Mouse (Mus musculus) natural killer cell, adult 2 months (primary cell): ENCODE measurements around the gene Pbrm1.
A peak's percentile ranks its signal among the peaks of the same experiment; 100 is the strongest.

Experiments
- DNase-seq, 2 experiments: peaks; one replicate each; pipeline ENCODE4 v3.0.0; 2022; ENCODE audit warnings: low spot score in 2 of 2

Pbrm1 gene

DNA sequence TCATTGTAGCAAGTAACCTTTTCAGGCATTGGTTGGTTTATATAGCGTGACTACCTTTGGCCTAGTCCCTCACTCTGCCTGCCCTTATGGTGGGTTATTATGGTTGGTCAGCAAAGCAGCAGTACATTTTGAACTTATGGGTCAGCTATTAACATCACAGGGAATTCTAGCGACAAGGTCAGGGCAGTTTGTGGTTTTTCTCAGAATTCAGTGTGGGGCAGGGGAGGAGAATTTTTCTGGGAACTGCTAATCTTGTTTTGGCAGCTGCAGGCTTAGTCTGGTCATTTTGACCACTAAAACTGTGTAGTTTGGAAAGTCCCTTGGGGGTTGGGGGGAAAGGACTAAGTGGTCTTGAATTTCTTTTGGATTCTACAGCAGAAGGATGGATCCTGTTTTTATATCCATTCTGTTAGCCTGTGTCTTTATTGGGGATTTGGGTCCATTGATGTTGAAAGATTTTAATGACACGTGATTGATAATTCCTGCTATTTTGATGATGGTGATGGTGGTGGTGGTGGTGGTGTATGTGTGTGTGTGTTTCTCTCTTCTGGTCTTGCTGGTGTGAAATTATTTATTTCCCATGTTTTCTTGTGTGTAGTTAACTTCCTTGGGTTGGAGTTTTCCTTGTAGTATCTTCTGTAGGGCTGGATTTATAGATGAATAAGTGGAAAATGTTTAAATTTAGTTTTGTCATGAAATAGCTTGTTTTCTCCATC, 60.5 kb downstream of the Pbrm1 start:
- no peak for DNase-seq

DNA sequence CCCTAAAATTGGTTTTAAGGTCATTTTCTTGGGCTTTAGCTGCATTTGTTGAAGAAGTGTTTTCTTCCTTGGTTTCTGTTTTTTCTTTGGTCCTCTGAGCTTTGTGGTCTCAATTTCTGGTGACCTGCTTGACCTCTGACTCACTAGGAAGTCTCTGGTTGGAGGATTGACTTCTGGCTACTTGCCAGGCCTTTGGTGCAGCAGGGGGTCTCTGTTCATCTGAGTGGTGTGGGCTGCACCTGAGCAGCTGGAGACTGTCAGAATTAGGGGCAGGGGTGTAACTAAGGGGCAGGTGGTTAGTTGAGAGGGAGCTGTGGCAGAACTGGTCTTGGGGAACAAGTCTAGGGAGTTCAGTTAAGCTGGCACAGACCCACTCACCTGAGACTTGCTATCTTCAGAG, 62.2 kb downstream of the Pbrm1 start:
- no peak for DNase-seq

DNA sequence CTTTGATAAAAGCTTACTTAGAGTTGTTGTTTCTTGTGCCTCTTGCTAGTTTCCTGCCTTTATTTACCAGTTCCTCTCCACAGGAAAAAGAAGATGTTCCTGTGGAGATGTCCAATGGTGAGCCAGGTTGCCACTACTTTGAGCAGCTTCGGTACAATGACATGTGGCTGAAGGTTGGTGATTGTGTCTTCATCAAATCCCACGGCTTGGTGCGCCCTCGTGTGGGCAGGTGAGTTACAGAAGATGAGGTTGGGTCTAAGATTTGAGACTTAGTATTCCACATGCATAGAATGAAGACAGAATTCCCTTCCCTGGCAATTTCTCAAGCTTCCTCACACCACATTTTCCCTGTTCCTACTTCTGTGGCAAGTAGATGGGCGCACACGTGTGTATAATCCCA, 68.5 kb downstream of the Pbrm1 start:
- no peak for DNase-seq

DNA sequence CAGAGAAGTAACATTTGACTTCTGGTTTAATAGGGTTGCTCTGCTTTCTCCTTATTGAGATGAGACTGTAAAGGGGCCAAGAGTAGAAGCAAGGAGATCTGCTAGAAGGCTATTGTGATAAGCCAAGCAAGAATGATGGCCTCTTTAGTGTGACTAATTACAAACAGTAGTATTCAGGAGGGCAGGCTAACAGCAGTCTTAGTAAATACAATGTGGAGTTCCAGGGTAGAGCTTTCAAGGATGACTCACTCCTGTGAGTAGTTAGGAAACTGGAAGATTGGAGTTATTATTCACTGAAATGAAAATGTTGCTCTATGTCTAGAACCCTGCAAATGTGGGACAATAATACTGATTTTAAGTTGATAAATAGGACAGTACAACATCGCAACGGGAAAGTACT, 69.6 kb downstream of the Pbrm1 start:
- no peak for DNase-seq

DNA sequence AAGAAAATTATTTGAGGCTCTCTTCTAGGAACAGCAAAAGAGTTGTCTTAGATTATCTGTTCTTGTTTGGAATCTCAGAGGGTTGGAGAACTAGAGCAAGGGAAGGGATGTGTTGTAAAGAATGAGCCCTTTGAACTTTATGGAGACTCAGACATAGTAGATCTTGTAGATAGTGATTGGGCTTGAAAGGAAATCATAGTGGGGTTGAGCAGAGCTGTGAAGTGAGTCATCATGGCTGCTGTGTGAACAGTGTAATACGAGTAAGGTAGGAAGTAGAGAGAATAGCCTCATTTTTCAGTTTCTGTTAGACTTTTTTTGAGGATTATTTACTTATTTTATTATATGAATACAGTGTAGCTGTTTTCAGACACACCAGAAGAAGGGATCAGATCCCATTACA, 71.0 kb downstream of the Pbrm1 start:
- no peak for DNase-seq

DNA sequence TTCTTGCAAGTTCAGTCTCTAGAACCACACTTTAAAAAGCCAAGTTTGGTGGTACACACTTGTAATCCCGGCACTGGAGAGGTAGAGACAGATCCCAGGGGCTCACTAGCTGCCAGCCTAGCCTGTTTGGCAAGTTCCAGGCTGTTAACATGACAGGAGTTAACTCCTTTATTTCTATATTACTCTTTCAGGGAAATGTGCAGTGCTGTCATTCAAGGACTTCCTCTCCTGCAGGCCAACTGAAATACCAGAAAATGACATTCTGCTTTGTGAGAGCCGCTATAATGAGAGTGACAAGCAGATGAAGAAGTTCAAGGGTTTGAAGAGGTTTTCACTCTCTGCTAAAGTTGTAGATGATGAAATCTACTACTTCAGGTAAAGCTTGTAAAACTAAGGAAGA, 86.2 kb downstream of the Pbrm1 start:
- DNase-seq: no peak

DNA sequence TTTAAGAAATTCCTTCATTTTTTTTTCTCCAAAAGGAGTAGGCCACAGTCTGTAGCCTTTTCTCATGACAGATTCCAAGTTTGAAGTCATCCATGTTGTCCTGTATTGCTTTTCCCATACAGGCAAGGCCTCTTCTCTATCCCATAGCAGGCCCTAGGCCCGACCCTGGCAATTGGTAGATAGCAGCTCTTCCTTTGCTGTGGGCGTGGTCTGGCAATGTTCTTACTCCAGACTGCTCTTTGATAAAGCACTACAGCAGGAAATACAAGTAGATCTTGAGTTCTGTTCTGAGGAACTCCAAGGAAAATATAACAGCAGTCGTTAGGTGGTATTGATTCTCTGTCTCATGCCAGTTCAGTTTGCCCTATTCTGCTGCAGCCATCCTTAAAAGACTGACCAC, 91.7 kb downstream of the Pbrm1 start:
- DNase-seq: no peak

DNA sequence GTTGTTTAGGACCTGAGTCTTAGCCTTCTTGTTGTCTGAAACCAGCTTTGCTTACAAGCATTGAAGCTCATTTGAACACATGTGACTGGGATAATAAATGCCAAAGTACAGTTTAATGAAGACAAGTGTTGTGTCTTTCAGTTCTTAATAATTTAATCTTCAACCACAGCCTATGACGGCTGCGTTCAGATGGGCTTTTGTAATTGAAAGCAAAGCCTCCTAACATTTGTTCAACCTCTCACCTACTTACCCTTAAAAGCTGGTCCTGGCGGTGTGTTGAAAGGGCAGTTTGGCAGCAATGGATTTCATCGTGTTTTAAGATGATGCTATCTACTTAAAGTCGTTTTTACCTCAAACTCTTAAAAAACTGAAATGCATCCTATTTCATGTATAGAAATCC, 93.2 kb downstream of the Pbrm1 start:
- DNase-seq: no peak

DNA sequence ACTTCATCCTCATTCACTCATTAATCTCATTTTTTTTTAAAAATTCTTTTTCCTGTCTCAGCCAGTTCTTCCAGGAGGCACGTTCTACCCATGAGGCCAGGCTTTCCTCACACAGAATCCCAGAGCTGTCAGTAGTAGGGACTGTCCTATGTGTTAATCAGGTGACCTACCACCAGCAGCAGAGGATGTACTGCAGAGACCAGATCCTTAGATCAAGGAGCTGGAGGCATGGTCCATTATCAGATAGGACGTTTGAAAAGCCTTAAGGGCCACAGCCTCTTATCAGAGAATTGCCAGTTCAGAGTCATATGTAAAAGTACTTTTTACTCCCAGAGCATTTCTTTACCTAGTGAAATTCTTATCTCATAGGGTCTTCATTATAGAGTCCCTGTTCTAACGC, 95.1 kb downstream of the Pbrm1 start:
- DNase-seq: no peak

DNA sequence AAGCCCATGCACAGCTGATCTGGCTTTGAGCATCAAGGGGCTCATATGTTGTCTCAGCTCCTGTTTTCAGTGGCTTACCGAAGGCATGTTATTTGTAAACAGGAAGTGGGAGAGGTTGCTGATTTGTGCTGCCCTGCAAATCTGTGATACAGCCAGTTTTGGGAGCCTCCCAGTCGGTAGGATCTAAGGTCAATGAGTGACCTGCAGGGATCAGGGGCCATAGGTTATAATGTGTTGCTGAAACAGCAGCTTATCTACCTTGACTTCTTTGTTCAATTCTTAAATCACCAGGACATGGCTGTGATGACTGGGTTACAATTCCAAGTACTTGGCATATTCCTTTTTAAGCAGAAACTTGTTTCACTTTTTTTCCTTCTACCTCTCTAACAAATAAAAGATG, 96.6 kb downstream of the Pbrm1 start:
- DNase-seq: no peak

DNA sequence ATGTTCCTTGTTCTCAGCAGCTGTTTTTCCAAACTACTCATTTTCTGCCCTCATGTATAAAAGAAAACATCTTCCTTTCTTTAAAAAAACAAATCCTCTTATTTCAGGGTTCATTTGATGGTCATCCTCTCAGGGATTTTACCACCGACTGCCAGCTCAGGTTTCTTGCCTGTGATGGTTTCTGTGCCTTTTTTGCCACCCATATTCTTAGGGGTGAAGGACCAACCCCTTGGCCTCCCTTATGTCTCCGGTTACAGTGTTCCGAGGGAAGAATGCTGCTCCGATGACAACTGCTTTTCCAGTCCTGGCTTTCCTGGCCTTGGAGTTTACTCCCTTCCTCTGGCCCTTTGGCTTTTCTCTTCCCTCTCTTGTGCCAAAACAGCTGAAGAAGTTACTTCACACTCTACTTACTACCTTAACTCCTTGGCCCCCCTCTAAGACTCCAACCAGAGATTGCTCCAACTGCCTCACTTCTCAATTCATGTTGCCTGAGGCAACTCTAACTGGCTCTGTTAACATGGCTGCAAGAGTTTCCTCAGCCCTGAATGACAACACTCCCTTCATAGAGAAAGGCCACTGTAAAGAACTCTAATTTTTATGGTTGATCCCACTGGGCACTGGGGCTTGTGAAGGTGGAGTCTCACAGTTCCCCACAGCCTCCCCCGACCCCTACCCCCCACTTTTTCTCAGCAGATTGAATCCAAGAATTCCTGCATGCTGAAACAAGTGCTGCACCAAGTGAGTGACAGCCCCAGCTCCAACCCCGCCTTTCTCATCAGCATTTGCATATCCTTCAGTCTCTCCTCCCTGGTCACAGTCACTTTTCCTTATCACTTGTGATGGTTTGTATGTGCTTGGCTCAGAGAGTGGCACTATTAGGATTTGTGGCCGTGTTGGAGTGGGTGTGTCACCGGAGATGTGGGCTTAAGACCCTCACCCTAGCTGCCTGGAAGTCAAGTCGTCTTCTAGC, 106.5 kb downstream of the Pbrm1 start:
- no peak for DNase-seq

DNA sequence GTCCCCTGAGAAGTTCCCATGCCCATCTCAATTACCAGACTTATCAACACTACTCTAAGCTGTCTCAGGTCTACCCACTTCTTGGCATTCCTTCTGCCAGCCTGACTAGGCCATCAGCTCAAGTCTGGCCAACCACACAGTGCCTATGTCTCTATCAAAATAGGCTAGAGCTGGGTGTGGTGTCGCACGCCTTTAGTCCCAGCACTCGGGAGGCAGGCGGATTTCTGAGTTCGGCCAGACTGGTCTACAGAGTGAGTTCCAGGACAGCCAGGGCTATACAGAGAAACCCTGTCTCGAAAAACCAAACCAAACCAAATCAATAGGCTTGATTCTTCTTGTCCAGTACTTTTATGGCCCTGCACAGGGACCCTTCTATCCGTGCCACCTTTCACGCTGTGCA, 107.9 kb downstream of the Pbrm1 start:
- DNase-seq: no peak

DNA sequence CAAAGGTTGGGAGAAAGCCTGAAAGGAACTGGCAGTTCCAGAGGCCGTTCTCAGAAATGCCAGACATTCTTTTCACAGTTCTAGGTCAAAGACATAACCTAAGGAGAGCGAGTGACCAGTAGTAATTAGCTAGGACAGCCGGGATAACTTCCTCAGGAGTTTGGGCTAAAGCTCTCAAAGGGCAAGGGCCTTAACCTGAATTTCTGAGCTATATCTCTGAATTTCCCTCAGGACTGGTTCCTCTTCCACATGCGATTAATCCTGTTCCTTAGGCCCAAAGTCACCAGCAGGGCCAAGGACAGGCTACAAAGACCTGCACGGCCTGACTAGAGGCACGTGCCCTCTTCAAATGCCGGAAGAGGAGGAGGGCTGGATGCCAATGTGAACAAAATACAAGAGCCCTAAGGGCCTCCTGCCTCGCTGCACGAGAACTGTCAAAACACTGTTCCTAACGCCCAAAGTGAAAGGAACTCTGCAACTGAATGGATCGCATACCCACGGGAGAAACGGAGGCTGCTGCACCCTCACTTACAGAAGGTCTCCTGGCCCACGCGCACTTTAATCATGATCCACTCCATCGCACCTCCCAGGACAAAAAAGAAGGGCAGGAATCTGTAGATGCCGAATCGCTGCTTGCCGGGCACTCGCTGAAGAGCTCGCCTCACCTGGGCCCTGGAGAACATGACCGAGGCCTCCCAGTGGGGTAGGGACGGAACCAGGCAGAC, 109.3 kb downstream of the Pbrm1 start:
- DNase-seq: peak; percentile 52 to 53

DNA sequence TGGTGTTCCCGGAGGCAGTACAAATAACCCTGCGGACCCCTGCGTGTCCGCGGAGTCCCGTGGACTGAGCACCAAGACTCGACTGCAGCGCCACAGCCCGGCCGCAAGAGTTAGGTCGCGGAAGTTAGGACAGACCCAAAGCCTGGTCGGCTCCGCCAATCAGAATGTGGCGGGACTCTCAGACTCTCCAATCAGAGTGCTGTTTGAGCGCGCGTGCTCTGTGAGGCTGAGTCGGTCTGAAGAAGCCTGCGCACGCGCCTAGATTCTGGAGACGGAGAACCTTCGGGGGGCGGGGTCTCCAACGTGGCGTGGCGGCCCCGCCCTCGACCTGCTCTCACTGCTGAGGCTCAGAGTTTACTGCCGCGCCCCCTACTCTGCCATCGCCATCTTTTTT, 109.9 kb downstream of the Pbrm1 start, which contains the start of gene Smim4:
Gene Smim4, minus strand, starts transcription at position 131 of the 394 bp plus-strand sequence.
- DNase-seq: peak; percentile 96 to 97

DNA sequence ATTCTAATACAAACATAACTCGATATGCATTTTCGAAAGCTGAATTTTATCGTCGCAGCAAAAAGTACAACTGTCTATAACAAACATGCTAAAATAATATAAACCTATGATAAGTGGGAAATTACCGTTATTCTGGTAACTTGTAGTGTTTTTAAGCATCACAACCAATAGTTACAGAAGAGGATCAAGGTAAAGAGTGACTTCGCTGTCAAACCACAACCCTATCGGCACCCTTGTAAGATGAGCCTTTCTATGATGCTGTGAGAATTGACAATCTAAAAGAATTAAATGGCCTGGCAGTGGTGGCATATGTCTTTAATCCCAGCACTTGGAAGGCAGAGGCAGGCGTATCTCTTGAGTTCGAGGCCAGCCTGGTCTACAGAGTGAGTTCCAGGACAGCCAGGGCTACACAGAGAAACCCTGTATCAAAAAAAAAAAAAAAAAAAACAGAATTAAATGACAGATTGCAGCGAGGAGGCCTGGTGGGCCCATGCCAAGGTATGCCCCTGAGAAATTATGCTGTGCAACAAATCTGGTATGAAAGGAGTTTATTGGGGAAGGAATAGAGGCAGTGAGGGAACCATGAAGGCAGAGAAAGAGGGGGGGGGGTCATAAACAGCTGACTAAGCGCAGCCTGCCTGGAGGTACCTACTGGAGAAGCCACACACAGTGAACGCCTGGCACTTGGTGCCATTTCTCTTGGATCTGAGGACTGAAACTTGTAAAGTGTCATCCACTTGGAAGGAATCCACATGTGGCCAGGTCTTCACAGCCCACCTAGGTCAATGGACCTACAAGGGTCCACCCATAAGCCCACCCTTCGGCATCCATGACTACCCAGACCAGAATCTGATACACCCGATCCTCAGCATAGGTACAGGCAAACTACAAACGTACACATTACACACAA, 110.6 kb downstream of the Pbrm1 start:
- DNase-seq: no peak

DNA sequence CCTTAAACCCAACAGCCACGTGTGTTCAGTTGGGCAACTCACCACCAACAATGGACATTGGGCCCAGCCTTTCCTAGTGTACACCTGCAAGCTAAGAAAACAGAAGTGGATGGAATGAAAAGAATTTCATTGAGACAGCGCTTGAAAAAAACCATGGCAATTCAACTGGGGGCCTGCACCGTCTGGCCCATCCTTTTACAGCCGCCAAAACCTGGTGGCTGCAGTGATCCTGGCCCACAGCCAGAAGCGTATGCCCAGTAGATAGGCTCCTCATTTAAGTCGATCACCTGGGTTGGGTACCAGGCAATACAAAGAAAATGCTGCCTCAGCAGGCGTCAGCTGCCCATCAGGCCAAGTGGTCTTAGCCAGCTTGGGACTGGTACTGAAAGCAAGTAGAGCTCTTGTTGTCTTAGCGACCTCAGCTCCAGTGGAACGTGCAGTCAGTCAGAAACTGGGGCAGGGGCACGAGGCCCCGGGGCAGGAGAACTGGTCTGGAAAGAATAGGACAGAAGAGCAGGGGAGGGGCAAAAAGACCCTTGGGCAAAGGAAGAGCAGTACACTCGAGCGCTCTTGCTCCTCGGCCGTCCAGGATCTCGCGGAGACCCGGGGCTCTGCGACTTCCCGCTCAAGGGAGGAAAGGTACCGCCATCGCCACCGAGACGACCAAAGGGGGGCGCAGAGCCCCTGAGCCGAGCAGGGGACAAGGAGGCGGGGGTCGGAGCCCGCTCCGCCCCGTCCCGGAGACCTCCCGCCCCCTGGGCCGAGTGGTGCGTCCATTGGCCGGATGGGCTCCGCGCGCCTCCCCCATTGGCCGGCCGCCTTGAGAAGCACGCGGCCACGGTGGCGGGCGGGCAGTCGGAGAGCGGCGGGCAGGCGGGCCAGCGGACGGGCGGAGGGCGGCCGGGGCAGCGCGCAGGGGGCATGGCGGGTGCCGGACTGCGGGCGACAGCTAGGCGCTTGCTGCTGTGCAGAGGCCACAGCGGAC, 111.6 kb downstream of the Pbrm1 start, which contains the start of gene Nt5dc2:
Gene Nt5dc2, plus strand, starts transcription at position 818 of the 985 bp plus-strand sequence.
- DNase-seq: peak; percentile 70 to 74

DNA sequence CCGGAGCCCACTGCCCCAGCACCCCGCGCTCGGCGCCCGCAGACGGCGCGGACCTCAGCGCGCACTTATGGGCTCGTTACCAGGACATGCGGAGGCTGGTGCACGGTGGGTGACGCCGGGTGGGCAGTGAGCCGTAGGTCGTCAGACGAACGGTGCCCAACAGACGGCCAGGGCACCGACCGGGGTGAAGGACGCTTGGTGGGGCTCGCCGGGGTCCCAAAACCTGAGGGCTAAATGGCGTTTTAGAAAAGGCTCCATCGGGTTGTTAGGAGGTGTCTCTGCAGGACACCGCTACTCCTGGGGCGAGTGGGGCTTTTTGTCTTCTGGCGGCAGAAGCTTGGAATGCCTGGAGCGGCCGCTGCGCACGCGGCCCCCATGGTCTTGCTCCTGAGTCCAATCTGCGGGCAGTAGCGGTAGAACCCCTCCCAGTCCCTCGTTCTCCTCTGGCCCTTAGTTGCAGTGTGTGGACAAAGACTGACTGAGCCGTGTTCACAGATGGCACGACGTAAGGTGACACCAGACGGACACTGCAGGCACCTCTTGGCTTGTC, 112.4 kb downstream of the Pbrm1 start:
- DNase-seq: no peak

DNA sequence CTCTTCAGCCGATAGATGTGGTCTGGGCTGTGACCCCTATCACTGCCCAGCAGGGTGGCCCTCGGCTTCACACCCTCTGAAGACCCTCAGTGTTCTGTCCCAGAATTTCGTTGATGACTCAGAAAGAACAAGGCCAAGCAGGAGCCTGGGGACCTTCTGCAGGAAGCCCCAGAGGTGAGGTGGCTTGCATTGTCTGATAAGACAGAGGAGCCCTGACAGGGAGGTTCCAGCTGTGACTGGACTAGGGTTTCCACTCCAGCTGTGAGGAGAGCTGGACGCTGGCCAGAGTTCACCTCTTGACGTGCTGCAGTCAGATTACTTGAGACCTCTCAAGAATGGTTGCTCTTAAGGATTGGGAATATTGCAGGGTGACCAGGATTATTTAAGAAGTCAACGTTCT, 113.1 kb downstream of the Pbrm1 start:
- no peak for DNase-seq

DNA sequence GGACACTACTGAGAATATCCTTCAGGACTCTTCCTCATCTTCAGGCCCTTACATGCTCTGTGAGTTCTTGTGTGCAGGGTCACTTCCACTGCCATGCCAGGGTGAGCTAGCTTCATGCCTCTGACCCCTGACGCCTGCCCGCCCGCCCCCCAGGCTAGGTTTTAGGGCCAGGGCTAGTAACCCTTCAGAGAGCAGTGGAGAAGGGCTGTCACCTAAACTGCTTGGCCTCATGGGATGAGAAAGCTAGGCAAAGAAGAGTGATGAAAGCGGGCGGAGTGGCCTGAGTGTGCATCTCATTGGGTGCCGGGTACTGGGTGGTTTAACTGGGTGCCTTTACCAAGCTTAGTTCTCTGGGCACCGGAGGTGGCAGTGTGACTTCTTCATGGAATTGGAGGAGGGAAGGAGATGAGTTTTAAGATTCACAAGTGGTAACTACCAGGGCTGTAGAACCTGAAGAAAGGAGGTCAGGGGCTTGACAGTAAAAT, 113.6 kb downstream of the Pbrm1 start:
- no peak for DNase-seq
